Mouse (Mus musculus): ENCODE measurements around the gene Tkfc.
"Not testable (repeated sequence)": the region's sequence is repeated elsewhere in the genome, so short reads cannot be mapped to it uniquely, and the experiment has no call there.

Tkfc gene

GRCm38 (mm10) chr19:10585112-10585511 is 20.3 kb downstream of the Tkfc start:
- no peak for DNase-seq

GRCm38 (mm10) chr19:10583550-10584146 is 21.8 kb downstream of the Tkfc start:
- no peak for DNase-seq

- no peak for DNase-seq
These were observed 23.5 kb downstream of the Tkfc start for GRCm38 (mm10) chr19:10581984-10582383.

GRCm38 (mm10) chr19:10580761-10581160 is 24.7 kb downstream of the Tkfc start:
- DNase-seq: no peak

- no peak for DNase-seq
These were observed 25.4 kb downstream of the Tkfc start for GRCm38 (mm10) chr19:10580102-10580501.

- DNase-seq: peak; percentile 96
These were observed 28.5 kb downstream of the Tkfc start, which contains the start of the genes Cyb561a3 and Tmem138 for GRCm38 (mm10) chr19:10576690-10577561. Cyb561a3 (plus strand) TSS chr19:10577172. Tmem138 (minus strand) TSS chr19:10577362.

GRCm38 (mm10) chr19:10569627-10570026 is 35.8 kb downstream of the Tkfc start:
- DNase-seq: peak; percentile 11

GRCm38 (mm10) chr19:10565217-10565616 is 40.2 kb downstream of the Tkfc start:
- no peak for DNase-seq

- DNase-seq: no peak
These were observed 41.2 kb downstream of the Tkfc start for GRCm38 (mm10) chr19:10564278-10564677.

- no peak for DNase-seq
These were observed 43.1 kb downstream of the Tkfc start for GRCm38 (mm10) chr19:10562351-10562750.

GRCm38 (mm10) chr19:10561558-10562314 is 43.7 kb downstream of the Tkfc start:
- DNase-seq: peak; percentile 42

- peak; percentile 10 for DNase-seq
These were observed 45.3 kb downstream of the Tkfc start for GRCm38 (mm10) chr19:10560108-10560507.

GRCm38 (mm10) chr19:10557837-10558375 is 47.5 kb downstream of the Tkfc start:
- not testable (repeated sequence) for DNase-seq

GRCm38 (mm10) chr19:10557430-10557829 is 48.0 kb downstream of the Tkfc start:
- DNase-seq: no peak

GRCm38 (mm10) chr19:10557001-10557400 is 48.5 kb downstream of the Tkfc start:
- DNase-seq: no peak

GRCm38 (mm10) chr19:10555624-10556510 is 49.6 kb downstream of the Tkfc start, which contains the start of gene Tmem216:
Tmem216 (minus strand) TSS chr19:10556238.
- DNase-seq: peak; percentile 91

GRCm38 (mm10) chr19:10539454-10539853 is 66.0 kb downstream of the Tkfc start:
- DNase-seq: no peak
